Mouse (Mus musculus): ENCODE data around the gene Eftud2.

The Eftud2 gene

GRCm38 (mm10) chr11:102879558-102879957 lies 1.2 kb downstream of the Eftud2 start:
- no peak for DNase-seq (ENCODE audit: low spot score in 2 of 2)

- peak in 1 of 2 experiments; percentile 46 for DNase-seq (ENCODE audit: low spot score in 2 of 2)
These were observed 5.9 kb downstream of the Eftud2 start for GRCm38 (mm10) chr11:102874801-102875334.

GRCm38 (mm10) chr11:102864272-102864671 lies 16.5 kb downstream of the Eftud2 start:
- DNase-seq (ENCODE audit: low spot score in 2 of 2): peak in 1 of 2 experiments; percentile 64

- DNase-seq (ENCODE audit: low spot score in 2 of 2): no peak
These were observed 20.9 kb downstream of the Eftud2 start for GRCm38 (mm10) chr11:102859933-102860332.

- no peak for DNase-seq (ENCODE audit: low spot score in 2 of 2)
These were observed 21.8 kb downstream of the Eftud2 start for GRCm38 (mm10) chr11:102858951-102859350.

GRCm38 (mm10) chr11:102855941-102856340 lies 24.8 kb downstream of the Eftud2 start:
- no peak for DNase-seq (ENCODE audit: low spot score in 2 of 2)

GRCm38 (mm10) chr11:102853760-102854159 lies 27.0 kb downstream of the Eftud2 start:
- no peak for DNase-seq (ENCODE audit: low spot score in 2 of 2)

GRCm38 (mm10) chr11:102851883-102852282 lies 28.9 kb downstream of the Eftud2 start:
- no peak for DNase-seq (ENCODE audit: low spot score in 2 of 2)

GRCm38 (mm10) chr11:102845926-102846325 lies 34.9 kb downstream of the Eftud2 start:
- DNase-seq (ENCODE audit: low spot score in 2 of 2): no peak

- DNase-seq (ENCODE audit: low spot score in 2 of 2): no peak
These were observed 42.1 kb downstream of the Eftud2 start for GRCm38 (mm10) chr11:102838616-102839150.

GRCm38 (mm10) chr11:102838126-102838525 lies 42.7 kb downstream of the Eftud2 start:
- no peak for DNase-seq (ENCODE audit: low spot score in 2 of 2)

GRCm38 (mm10) chr11:102837385-102837784 lies 43.4 kb downstream of the Eftud2 start:
- DNase-seq (ENCODE audit: low spot score in 2 of 2): no peak

GRCm38 (mm10) chr11:102836146-102836545 lies 44.6 kb downstream of the Eftud2 start:
- no peak for DNase-seq (ENCODE audit: low spot score in 2 of 2)

GRCm38 (mm10) chr11:102835549-102835948 lies 45.2 kb downstream of the Eftud2 start, which contains the start of gene Higd1b:
Gene Higd1b, plus strand, starts transcription at chr11:102835849.
- DNase-seq (ENCODE audit: low spot score in 2 of 2): no peak

- no peak for DNase-seq (ENCODE audit: low spot score in 2 of 2)
These were observed 46.6 kb downstream of the Eftud2 start for GRCm38 (mm10) chr11:102834219-102834618.

- DNase-seq (ENCODE audit: low spot score in 2 of 2): no peak
These were observed 48.0 kb downstream of the Eftud2 start for GRCm38 (mm10) chr11:102832700-102833297.

- no peak for DNase-seq (ENCODE audit: low spot score in 2 of 2)
These were observed 50.5 kb downstream of the Eftud2 start for GRCm38 (mm10) chr11:102830276-102830675.

- DNase-seq (ENCODE audit: low spot score in 2 of 2): no peak
These were observed 53.7 kb downstream of the Eftud2 start for GRCm38 (mm10) chr11:102827097-102827496.

GRCm38 (mm10) chr11:102826476-102826875 lies 54.3 kb downstream of the Eftud2 start:
- no peak for DNase-seq (ENCODE audit: low spot score in 2 of 2)

GRCm38 (mm10) chr11:102821231-102821630 lies 59.6 kb downstream of the Eftud2 start:
- no peak for DNase-seq (ENCODE audit: low spot score in 2 of 2)

GRCm38 (mm10) chr11:102820432-102820831 lies 60.4 kb downstream of the Eftud2 start:
- no peak for DNase-seq (ENCODE audit: low spot score in 2 of 2)

GRCm38 (mm10) chr11:102819783-102820385 lies 60.9 kb downstream of the Eftud2 start:
- DNase-seq (ENCODE audit: low spot score in 2 of 2): no peak

Data from frontal cortex, postnatal 14 days (tissue).